In the genomic region with DNA sequence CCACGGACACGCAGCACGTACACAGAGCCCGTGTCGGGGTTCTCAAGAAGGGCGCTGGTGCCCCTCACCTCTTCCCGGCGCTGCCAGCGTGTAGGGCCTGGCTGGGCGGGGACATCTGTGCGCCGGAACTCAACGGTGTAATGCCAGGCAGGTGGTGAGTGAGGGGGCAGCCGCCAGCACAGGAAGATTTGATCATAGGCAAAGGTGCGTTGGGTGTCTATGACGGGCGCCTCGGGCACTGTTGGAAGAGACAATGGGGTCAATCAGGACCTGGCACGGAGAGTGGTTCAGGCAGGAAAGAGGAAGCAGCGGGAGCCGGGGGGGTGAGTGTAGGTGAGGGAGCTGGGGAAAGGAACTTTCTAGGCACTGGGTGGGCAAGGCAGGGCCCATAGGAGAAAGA, we compare ENCODE assay signal across 16 mouse cellular contexts. TPM values are rescaled to one million over a fixed set of nuclear protein-coding genes. Genes with fewer than 3 reads are reported as not detected.
"Had no signal": no experiment of that assay in that cellular context is flagged by ENCODE, and none has a peak within 500 bp of the region (broad histone marks: within the 10 kb centered on the region; RNA-seq: fewer than 3 reads in every experiment).

No protein-coding gene starts in this region.

- ATAC-seq: midbrain, embryonic 13.5 days had no signal

- H3K4me2 ChIP-seq: liver, embryonic 13.5 days; midbrain, embryonic 13.5 days; stomach, embryonic 15.5 days had no signal

- DNase-seq: kidney, adult 11 months; kidney, adult 8-10 months; kidney, postnatal 10 days; layer of hippocampus, postnatal 36 days; liver, embryonic 13.5 days; lung, postnatal 14 days; right cerebral cortex, adult 18-20 months; right cerebral cortex, postnatal 14 days; right cerebral cortex, postnatal 4 days; thymus, adult 18-20 months; thymus, postnatal 36 days had no signal

- H3K36me3 ChIP-seq: liver, embryonic 13.5 days had no signal

- H3K27me3 ChIP-seq: kidney, embryonic 15.5 days; midbrain, embryonic 13.5 days; stomach, embryonic 15.5 days had no signal

- H3K9me3 ChIP-seq: kidney, embryonic 15.5 days; liver, embryonic 13.5 days; midbrain, embryonic 13.5 days; stomach, embryonic 15.5 days had no signal

- H3K9ac ChIP-seq: kidney, embryonic 15.5 days; liver, embryonic 13.5 days; midbrain, embryonic 13.5 days; stomach, embryonic 15.5 days had no signal

- H3K4me3 ChIP-seq: kidney, embryonic 15.5 days; left cerebral cortex, adult 2 months; liver, embryonic 13.5 days; midbrain, embryonic 13.5 days; stomach, embryonic 15.5 days had no signal

- H3K27ac ChIP-seq: kidney, embryonic 15.5 days; liver, embryonic 13.5 days; macrophage; midbrain, embryonic 13.5 days; stomach, embryonic 15.5 days had no signal

RNA-seq across cellular contexts. Expression of a gene that starts 8.4 kb away (rescaled TPM):
- polyA plus RNA-seq: macrophage had no signal

RNA-seq across cellular contexts. Expression of a gene that starts 8.8 kb away (rescaled TPM):
- polyA plus RNA-seq: macrophage had no signal
